Mouse (Mus musculus) ZHBTc4 (cell line): ENCODE data around the gene Sdk2.

Experiments used
- DNase-seq: peaks from one replicate; pipeline ENCODE4 v3.0.0-alpha.2; 2011; ENCODE audit warnings: low read depth, low spot score

The Sdk2 gene

GRCm38 (mm10) chr11:113843920-113844319 lies 222.9 kb downstream of the Sdk2 start:
- DNase-seq, result no peak

GRCm38 (mm10) chr11:113842879-113843278 lies 224.0 kb downstream of the Sdk2 start:
- DNase-seq, result no peak

- DNase-seq, result no peak
These were observed 235.2 kb downstream of the Sdk2 start for GRCm38 (mm10) chr11:113831608-113832007.

GRCm38 (mm10) chr11:113828081-113828554 lies 238.7 kb downstream of the Sdk2 start:
- DNase-seq, result no peak

- no peak for DNase-seq
These were observed 246.8 kb downstream of the Sdk2 start for GRCm38 (mm10) chr11:113820005-113820404.

GRCm38 (mm10) chr11:113819001-113819400 lies 247.8 kb downstream of the Sdk2 start:
- DNase-seq, result no peak

- DNase-seq, result no peak
These were observed 249.8 kb downstream of the Sdk2 start for GRCm38 (mm10) chr11:113816971-113817548.

- DNase-seq, result no peak
These were observed 250.4 kb downstream of the Sdk2 start for GRCm38 (mm10) chr11:113816439-113816838.

- DNase-seq, result peak; percentile 26
These were observed 255.1 kb downstream of the Sdk2 start for GRCm38 (mm10) chr11:113811546-113812339.

- DNase-seq, result peak; percentile 83
These were observed 256.0 kb downstream of the Sdk2 start for GRCm38 (mm10) chr11:113810638-113811545.

- DNase-seq, result no peak
These were observed 259.8 kb downstream of the Sdk2 start for GRCm38 (mm10) chr11:113807086-113807485.

- no peak for DNase-seq
These were observed 260.3 kb downstream of the Sdk2 start for GRCm38 (mm10) chr11:113806382-113807077.

- no peak for DNase-seq
These were observed 260.9 kb downstream of the Sdk2 start for GRCm38 (mm10) chr11:113805974-113806373.

- DNase-seq, result peak; percentile 71
These were observed 263.4 kb downstream of the Sdk2 start for GRCm38 (mm10) chr11:113803321-113803941.

GRCm38 (mm10) chr11:113802456-113802855 lies 264.4 kb downstream of the Sdk2 start:
- DNase-seq, result peak; percentile 40

- DNase-seq, result no peak
These were observed 266.8 kb downstream of the Sdk2 start for GRCm38 (mm10) chr11:113800026-113800425.

GRCm38 (mm10) chr11:113799041-113799447 lies 267.8 kb downstream of the Sdk2 start:
- DNase-seq, result no peak

GRCm38 (mm10) chr11:113798011-113798410 lies 268.8 kb downstream of the Sdk2 start:
- no peak for DNase-seq

- no peak for DNase-seq
These were observed 269.5 kb downstream of the Sdk2 start for GRCm38 (mm10) chr11:113797014-113797983.

- DNase-seq, result no peak
These were observed 271.0 kb downstream of the Sdk2 start for GRCm38 (mm10) chr11:113795846-113796245.
